Mouse (Mus musculus) hindbrain, embryonic 14.5 days (tissue): ENCODE results near the gene Rhbdf1. TPM values are rescaled to one million over a fixed set of nuclear protein-coding genes. Genes with fewer than 3 reads are reported as not detected.

ENCODE experiments used
- ATAC-seq: fragments of 200-750 bp; cut with Nextera tagmentation; 2 replicates; pipeline ENCODE4 v1.8.0; 2017; ENCODE audit warnings: moderate number of reproducible peaks, mild to moderate bottlenecking, moderate TSS enrichment, moderate library complexity; ENCODE audit not compliant: low FRiP score
- DNase-seq: peaks from one replicate; pipeline ENCODE4 v3.0.0-alpha.2; 2015; ENCODE audit warnings: low spot score
- H3K27ac ChIP-seq: fragments of 300-500 bp; sonication (generic); 2 replicates; pipeline ENCODE4 v1.5.1; 2014; ENCODE audit warnings: mild to moderate bottlenecking, moderate library complexity
- H3K27me3 ChIP-seq: fragments of 300-500 bp; sonication (generic); 2 replicates; pipeline ENCODE4 v1.6.1; 2014; ENCODE audit warnings: mild to moderate bottlenecking, low read length, mixed read lengths; ENCODE audit not compliant: control insufficient read depth, insufficient read depth
- H3K36me3 ChIP-seq: fragments of 300-500 bp; sonication (generic); replicated peaks from 2 replicates; pipeline ENCODE4 v1.6.1; 2014; ENCODE audit not compliant: control insufficient read depth, insufficient read depth
- H3K4me1 ChIP-seq: fragments of 300-500 bp; sonication (generic); replicated peaks from 2 replicates; pipeline ENCODE4 v1.6.1; 2014; ENCODE audit warnings: antibody characterized with exemption, low read length, mixed read lengths; ENCODE audit not compliant: control insufficient read depth, insufficient read depth
- H3K4me2 ChIP-seq: fragments of 300-500 bp; sonication (generic); replicated peaks from 2 replicates; pipeline ENCODE4 v1.6.1; 2014; ENCODE audit warnings: mild to moderate bottlenecking, moderate library complexity
- H3K4me3 ChIP-seq: fragments of 300-500 bp; sonication (generic); replicated peaks from 2 replicates; pipeline ENCODE4 v1.5.1; 2014; ENCODE audit warnings: mild to moderate bottlenecking, low read length
- H3K9ac ChIP-seq: fragments of 300-500 bp; sonication (generic); 2 replicates; pipeline ENCODE4 v1.6.1; 2014
- H3K9me3 ChIP-seq: fragments of 300-500 bp; sonication (generic); 2 replicates; pipeline ENCODE4 v1.6.1; 2016; ENCODE audit warnings: low read length; ENCODE audit not compliant: control insufficient read depth
- whole genome bisulfite sequencing: fragments of 180-500 bp; shearing (Covaris S2); extraction: QIAGEN DNeasy Blood & Tissue Kit; methylation state at CpG from one replicate; pipeline ENCODE4 v1.1.7; 2014; 5-methylcytosine and 5-hydroxymethylcytosine counted together
- polyA plus RNA-seq: library from polyadenylated mRNA; unstranded; fragments of >200 nt; fragmentation: Nextera tagmentation; extraction: Ambion mirVana; gene quantifications from 2 replicates; pipeline ENCODE4 v1.2.1, GENCODE M21; 2014

The Rhbdf1 gene
- 18.9 and 20.0 TPM in 2 replicates for polyA plus RNA-seq

- DNase-seq = peak; percentile 44
- H3K27me3 ChIP-seq = peaks cover 26% of the 10 kb centered on the region
- H3K27ac ChIP-seq = peak within 1 kb of the TSS; percentile 78
- H3K9ac ChIP-seq = peak within 1 kb of the TSS; percentile 78
- H3K36me3 ChIP-seq = no peaks in the 10 kb centered on the region
- H3K4me3 ChIP-seq = peak within 1 kb of the TSS; percentile 66
- under 1% methylated on average over 46 of the region's 72 CpGs for WGBS
- no peaks in the 10 kb centered on the region for H3K9me3 ChIP-seq
- no peak for ATAC-seq
- peaks cover 26% of the 10 kb centered on the region for H3K4me1 ChIP-seq
- H3K4me2 ChIP-seq = peak within 1 kb of the TSS; percentile 99
These were observed at the start of gene Rhbdf1 for GRCm38 (mm10) chr11:32221951-32222409. Rhbdf1 (minus strand) TSS chr11:32222300.

- Histone ChIP-seq H3K9ac (no peak overlapping the region), H3K4me2 (no peak overlapping the region), H3K36me3 (no peaks in the 10 kb centered on the region), H3K4me3 (no peak overlapping the region), H3K27me3 (no peaks in the 10 kb centered on the region), H3K9me3 (no peaks in the 10 kb centered on the region), H3K4me1 (peaks cover 11% of the 10 kb centered on the region), H3K27ac (no peak overlapping the region)
- no peak for ATAC-seq
- no peak for DNase-seq
- 46% methylated on average over 4 of the region's 4 CpGs for WGBS
These were observed 49.1 kb upstream of the Rhbdf1 start for GRCm38 (mm10) chr11:32271178-32271577.

GRCm38 (mm10) chr11:32268952-32269351 lies 46.9 kb upstream of the Rhbdf1 start:
- Histone ChIP-seq H3K4me3 (no peak overlapping the region), H3K36me3 (no peaks in the 10 kb centered on the region), H3K27me3 (no peaks in the 10 kb centered on the region), H3K4me2 (no peak overlapping the region), H3K9me3 (no peaks in the 10 kb centered on the region), H3K9ac (no peak overlapping the region), H3K4me1 (peaks cover 20% of the 10 kb centered on the region), H3K27ac (no peak overlapping the region)
- WGBS = 88% methylated on average over 5 of the region's 5 CpGs
- DNase-seq (no peak), ATAC-seq (no peak)

- H3K27ac ChIP-seq = peak overlapping the region; percentile 92
- 24% methylated on average over 5 of the region's 5 CpGs for WGBS
- ATAC-seq (peak; percentile 25; the same call in 1 of the 2 replicates), DNase-seq (no peak)
- H3K4me2 ChIP-seq = peak overlapping the region; percentile 60
- H3K9ac ChIP-seq = peak overlapping the region; percentile 96
- H3K27me3 ChIP-seq = no peaks in the 10 kb centered on the region
- peaks cover 20% of the 10 kb centered on the region for H3K4me1 ChIP-seq
- H3K9me3 ChIP-seq = no peaks in the 10 kb centered on the region
- peak overlapping the region; percentile 72 for H3K4me3 ChIP-seq
- no peaks in the 10 kb centered on the region for H3K36me3 ChIP-seq
These were observed 45.9 kb upstream of the Rhbdf1 start for GRCm38 (mm10) chr11:32267964-32268363.

GRCm38 (mm10) chr11:32267188-32267884 lies 45.2 kb upstream of the Rhbdf1 start, which contains the start of gene Nprl3:
Nprl3 (minus strand) TSS chr11:32267707.
- peak within 1 kb of the TSS; percentile 60 for H3K4me2 ChIP-seq
- H3K27ac ChIP-seq = peak within 1 kb of the TSS; percentile 92
- H3K4me3 ChIP-seq = peak within 1 kb of the TSS; percentile 72
- WGBS = under 1% methylated on average over 54 of the region's 54 CpGs
- no peaks in the 10 kb centered on the region for H3K9me3 ChIP-seq
- ATAC-seq = peak; percentile 99
- peak; percentile 95 for DNase-seq
- H3K36me3 ChIP-seq = no peaks in the 10 kb centered on the region
- H3K9ac ChIP-seq = peak within 1 kb of the TSS; percentile 96
- no peaks in the 10 kb centered on the region for H3K27me3 ChIP-seq
- peaks cover 20% of the 10 kb centered on the region for H3K4me1 ChIP-seq

- Histone ChIP-seq H3K4me3 (peak overlapping the region; percentile 72), H3K4me2 (peak overlapping the region; percentile 60), H3K9ac (peak overlapping the region; percentile 96), H3K9me3 (no peaks in the 10 kb centered on the region), H3K36me3 (no peaks in the 10 kb centered on the region; the same call in 1 of the 2 replicates), H3K27ac (peak overlapping the region; percentile 92), H3K4me1 (peaks cover 20% of the 10 kb centered on the region), H3K27me3 (no peaks in the 10 kb centered on the region)
- no peak for DNase-seq
- WGBS = 27% methylated on average over 6 of the region's 6 CpGs
- no peak for ATAC-seq
These were observed 44.7 kb upstream of the Rhbdf1 start for GRCm38 (mm10) chr11:32266776-32267175.

GRCm38 (mm10) chr11:32266194-32266593 lies 44.1 kb upstream of the Rhbdf1 start:
- no peak overlapping the region for H3K4me2 ChIP-seq
- H3K27ac ChIP-seq = no peak overlapping the region
- ATAC-seq = no peak
- H3K27me3 ChIP-seq = no peaks in the 10 kb centered on the region
- WGBS = 96% methylated on average over 6 of the region's 6 CpGs
- no peak overlapping the region for H3K4me3 ChIP-seq
- DNase-seq = no peak
- H3K4me1 ChIP-seq = peaks cover 20% of the 10 kb centered on the region
- H3K9me3 ChIP-seq = no peaks in the 10 kb centered on the region
- no peak overlapping the region for H3K9ac ChIP-seq
- H3K36me3 ChIP-seq = no peaks in the 10 kb centered on the region; the same call in 1 of the 2 replicates

GRCm38 (mm10) chr11:32265117-32265738 lies 43.1 kb upstream of the Rhbdf1 start:
- H3K4me2 ChIP-seq = no peak overlapping the region
- peaks cover 9% of the 10 kb centered on the region for H3K36me3 ChIP-seq
- H3K9ac ChIP-seq = no peak overlapping the region
- H3K9me3 ChIP-seq = no peaks in the 10 kb centered on the region
- DNase-seq = no peak
- 96% methylated on average over 3 of the region's 3 CpGs for WGBS
- no peak for ATAC-seq
- H3K27me3 ChIP-seq = no peaks in the 10 kb centered on the region
- H3K27ac ChIP-seq = no peak overlapping the region
- H3K4me3 ChIP-seq = no peak overlapping the region
- peaks cover 20% of the 10 kb centered on the region for H3K4me1 ChIP-seq

GRCm38 (mm10) chr11:32262674-32263415 lies 40.7 kb upstream of the Rhbdf1 start:
- H3K4me3 ChIP-seq = no peak overlapping the region
- 86% methylated on average over 10 of the region's 10 CpGs for WGBS
- DNase-seq (no peak), ATAC-seq (no peak)
- no peaks in the 10 kb centered on the region for H3K27me3 ChIP-seq
- H3K4me1 ChIP-seq = peaks cover 15% of the 10 kb centered on the region
- peaks cover 16% of the 10 kb centered on the region for H3K36me3 ChIP-seq
- H3K9me3 ChIP-seq = no peaks in the 10 kb centered on the region
- no peak overlapping the region for H3K9ac ChIP-seq
- no peak overlapping the region for H3K27ac ChIP-seq
- no peak overlapping the region for H3K4me2 ChIP-seq
